Mouse (Mus musculus) CD4-positive helper T cell, adult 2 months (primary cell): Measurements from ENCODE around the gene Slc16a11.

ENCODE experiments used
- DNase-seq: peaks from one replicate; pipeline ENCODE4 v3.0.0-alpha.2; 2012; ENCODE audit warnings: low read depth, missing footprints, low spot score

Gene Slc16a11

GRCm38 (mm10) chr11:70225798-70226601 lies 13.4 kb downstream of the Slc16a11 start:
- no peak for DNase-seq

GRCm38 (mm10) chr11:70226602-70226890 lies 14.0 kb downstream of the Slc16a11 start:
- no peak for DNase-seq

DNA sequence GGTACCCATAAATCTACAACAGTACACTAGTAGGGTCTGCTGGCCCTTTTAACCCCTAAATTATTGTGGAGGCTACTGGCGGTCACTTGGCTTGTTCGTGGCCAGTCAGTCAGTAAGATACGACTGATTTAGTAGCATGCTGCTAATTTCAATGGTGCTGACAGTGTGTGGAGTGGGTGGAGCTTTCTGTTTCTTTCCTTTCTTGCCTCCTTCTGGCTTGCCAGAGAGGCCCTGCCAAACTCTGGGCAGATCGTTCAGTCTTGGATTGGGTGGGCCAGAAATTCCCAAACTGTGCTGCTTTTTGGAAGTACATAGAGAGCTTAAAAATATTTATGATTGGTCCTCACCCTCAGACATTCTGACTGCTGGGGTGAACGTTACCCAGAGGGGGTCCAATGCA lies 14.6 kb downstream of the Slc16a11 start:
- DNase-seq, result no peak

GRCm38 (mm10) chr11:70227661-70228245 lies 15.2 kb downstream of the Slc16a11 start:
- no peak for DNase-seq

DNA sequence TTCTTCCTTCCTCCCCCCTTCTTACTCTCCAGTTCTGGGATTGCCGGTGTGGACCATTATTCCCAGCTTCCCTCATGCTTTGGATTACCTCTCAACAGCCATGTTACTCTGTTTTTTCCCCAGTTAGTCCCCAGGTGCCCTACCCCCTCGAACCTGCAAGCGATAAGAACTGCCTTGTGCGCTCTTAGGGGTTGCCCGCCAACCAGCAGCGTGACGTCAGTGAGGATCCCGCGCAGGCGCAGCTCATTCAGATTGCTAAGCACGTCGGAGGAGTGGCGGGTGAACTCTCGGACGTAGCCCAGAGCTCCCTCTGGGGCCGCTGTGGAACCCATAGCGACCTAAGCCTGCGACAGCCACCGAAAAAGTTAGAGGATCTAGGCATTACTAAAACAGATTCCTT lies 16.3 kb downstream of the Slc16a11 start:
- DNase-seq, result peak; percentile 87

DNA sequence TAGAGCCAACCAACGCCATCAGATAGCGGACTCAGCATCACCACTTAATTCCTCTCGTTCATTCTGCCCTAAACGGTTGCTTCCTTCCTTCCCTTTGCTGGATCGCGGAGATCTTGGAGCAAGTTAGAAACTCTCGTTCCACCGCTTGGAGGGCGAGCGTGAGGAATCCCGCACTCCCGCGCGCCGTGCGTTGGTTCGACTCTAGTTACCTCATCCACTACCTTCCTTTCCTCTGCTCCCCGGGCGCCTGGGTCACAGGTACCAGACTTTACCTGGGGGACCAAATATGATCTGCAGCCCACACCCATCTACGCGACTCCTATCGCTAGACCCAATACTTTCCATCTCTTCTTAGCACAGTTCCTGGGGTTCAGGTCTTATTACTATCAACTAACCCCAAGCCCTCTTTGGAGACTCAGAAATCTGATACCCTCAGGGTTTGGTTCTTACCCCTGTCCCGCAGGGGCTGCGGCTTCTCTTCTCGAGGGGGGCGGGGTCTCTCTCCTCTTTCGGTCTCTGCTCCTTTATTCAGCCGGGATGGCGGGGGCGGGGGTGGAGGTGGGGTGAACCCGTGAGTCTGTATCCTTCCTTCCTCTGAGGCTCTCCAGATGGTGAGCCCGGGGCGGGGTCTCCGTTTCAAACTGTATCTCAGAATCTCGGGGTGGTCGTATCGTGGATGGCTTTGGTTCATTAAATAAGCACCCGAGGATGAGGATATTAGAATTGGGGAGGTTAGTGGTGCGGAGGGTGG lies 16.9 kb downstream of the Slc16a11 start, which contains the start of gene Bcl6b:
Gene Bcl6b, minus strand, starts transcription at position 539 of the 751 bp plus-strand sequence.
- peak; percentile 47 for DNase-seq

GRCm38 (mm10) chr11:70230239-70230727 lies 17.7 kb downstream of the Slc16a11 start:
- peak; percentile 82 for DNase-seq

DNA sequence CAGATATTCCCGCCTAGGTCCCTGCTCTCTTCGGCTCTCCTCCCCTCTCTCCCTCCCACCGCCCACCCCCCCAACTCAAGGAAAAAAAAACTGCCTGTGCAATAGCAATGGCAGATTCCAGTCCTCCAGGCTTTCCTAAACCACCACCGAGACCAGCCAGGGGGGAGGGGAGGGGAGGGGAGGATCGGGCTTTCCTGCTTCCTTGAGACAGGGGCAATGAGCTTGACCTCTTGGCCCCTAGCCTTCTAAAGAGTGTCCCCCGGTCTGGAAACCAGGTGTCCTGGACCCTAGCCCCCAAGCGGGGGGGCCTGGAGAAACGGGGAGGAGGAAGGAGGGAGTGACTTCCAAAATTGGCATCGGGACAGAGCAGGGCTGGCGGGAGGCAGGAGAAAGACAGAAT lies 20.0 kb downstream of the Slc16a11 start:
- no peak for DNase-seq

GRCm38 (mm10) chr11:70233016-70233415 lies 20.5 kb downstream of the Slc16a11 start:
- no peak for DNase-seq

DNA sequence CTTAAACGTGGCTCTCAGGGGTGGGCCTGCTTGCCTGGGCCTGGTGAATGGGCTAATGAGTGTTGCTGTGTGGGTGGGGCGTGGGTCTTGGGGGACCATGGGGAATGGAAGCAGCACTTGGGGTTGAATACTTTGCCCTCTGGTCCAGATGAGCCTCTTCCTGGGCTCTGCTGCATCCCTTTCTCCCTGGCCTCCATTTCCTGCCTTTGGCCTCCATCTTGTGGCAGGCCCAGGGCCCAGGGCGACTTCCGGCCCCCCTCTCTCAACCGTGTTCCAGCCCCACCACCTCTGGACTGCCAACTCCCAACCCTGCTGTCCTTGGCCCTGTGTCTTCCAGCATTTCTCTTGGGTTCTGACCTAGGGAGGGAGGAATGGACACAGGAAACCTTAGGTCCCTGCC lies 21.5 kb downstream of the Slc16a11 start:
- no peak for DNase-seq

DNA sequence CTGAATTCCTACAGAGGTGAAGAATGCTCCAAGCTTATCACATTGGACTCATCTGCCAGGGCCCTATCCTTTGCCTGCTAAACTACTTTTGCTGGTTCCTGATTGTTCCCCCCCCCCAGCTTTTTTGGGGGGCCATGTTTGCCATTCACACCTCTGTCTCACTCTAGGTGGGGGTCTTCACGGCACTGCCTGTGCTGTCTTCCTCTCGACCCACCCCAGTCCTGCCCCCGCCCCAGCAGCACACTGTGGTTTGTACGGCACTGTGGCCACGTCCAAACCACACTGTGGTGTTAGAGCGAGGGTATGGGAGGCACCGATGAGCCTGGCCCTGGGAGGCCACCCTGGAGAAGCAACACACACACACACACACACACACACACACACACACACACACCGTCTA lies 21.9 kb downstream of the Slc16a11 start:
- no peak for DNase-seq

- no peak for DNase-seq
Observed at GRCm38 (mm10) chr11:70235254-70235900, 22.8 kb downstream of the Slc16a11 start.

- DNase-seq, result no peak
Observed at GRCm38 (mm10) chr11:70236717-70237116, 24.2 kb downstream of the Slc16a11 start.

DNA sequence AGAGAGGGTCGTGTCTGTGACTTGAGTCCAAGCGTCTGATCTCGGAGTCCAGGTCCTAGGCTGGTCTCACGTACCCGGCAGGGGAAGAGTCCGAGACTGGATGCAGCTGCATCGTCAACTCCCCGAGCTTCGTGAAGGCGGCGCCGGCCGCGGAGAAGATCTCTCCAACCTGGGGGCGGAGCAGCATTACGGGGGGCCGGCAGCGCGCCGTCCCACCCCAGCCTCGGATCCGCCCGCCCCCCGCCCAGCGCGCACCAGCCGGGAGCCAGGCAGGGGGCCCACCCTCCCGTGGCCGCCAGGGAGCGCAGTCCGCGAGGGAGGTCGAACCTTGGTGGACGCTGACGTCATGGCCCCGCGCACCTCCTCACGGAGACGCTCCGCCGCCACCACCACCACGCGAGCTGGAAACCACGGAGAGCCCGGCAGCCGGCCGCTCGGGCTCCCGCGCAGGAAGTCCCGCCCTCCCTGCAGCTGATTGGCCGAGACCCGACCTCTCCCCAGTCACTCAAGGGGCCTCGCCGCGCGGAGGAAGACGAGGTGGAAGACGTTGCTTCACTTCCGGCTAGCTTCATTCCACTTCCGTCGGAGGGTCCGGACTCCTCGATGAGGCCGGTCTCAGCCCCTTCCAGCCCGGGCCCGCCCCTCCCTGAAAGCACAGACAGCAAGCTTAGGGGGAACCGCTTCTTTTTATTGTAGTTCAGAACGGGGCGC lies 25.1 kb downstream of the Slc16a11 start, which contains the start of gene 0610010K14Rik:
Gene 0610010K14Rik, minus strand, starts transcription at position 458 of the 711 bp plus-strand sequence.
- DNase-seq, result peak; percentile 96

- DNase-seq, result no peak
Observed at GRCm38 (mm10) chr11:70238591-70239440, 26.3 kb downstream of the Slc16a11 start.

DNA sequence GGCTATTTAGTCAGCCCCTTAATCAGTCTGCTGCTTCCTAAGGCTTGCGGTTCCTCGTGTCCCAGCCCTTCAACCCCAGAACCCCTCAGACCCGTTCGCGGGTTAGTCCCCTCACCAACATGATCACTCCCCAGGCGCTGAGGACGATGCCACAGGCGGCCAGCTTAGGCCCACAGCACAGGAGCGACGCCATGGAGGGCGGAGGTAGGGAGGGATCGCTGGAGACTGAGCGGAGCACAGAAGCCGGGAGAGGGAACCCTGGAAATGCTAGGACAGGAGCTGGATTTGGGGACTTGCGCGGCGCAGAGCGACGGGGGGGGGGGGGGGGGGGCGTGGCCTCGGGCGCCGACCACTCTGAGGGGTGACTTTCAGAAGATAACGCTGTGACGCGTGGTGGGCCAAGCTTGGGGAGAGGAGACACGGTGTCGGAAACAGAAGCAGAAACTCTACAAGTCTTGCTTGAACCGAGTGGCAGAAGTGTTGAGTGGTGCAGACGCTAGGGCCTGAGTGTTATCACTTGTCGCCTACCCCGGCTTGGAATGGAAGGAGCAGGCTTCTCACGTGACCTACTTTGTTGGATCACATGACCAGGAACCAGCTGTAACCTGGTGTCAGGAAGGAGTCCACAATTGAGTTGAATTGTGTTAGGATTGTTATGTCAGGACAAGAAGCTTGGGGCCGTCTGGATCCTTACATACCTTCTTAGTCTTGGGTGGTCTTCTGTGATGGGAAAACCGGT lies 27.2 kb downstream of the Slc16a11 start, which contains the start of the genes Gm21988 and Rnasek:
Gene Gm21988, minus strand, starts transcription at position 290 of the 739 bp plus-strand sequence.
Gene Rnasek, minus strand, starts transcription at position 302 of the 739 bp plus-strand sequence.
- peak; percentile 88 for DNase-seq

- DNase-seq, result no peak
Observed at GRCm38 (mm10) chr11:70242591-70242990, 30.0 kb downstream of the Slc16a11 start.

- DNase-seq, result peak; percentile 72
Observed at GRCm38 (mm10) chr11:70247136-70247845, 34.7 kb downstream of the Slc16a11 start.

- no peak for DNase-seq
Observed at GRCm38 (mm10) chr11:70250150-70250549, 37.6 kb downstream of the Slc16a11 start.
